Mouse (Mus musculus) bone marrow, adult 2 months (tissue): ENCODE measurements around the gene Vps37b.
"Not testable (repeated sequence)": the region's sequence is repeated elsewhere in the genome, so short reads cannot be mapped to it uniquely, and the experiment has no call there.

Experiments
- CTCF ChIP-seq: fragments of 200-500 bp; IDR thresholded peaks from 2 replicates; pipeline ENCODE4 v1.5.1; 2011; ENCODE audit warnings: low read length, control low read depth; ENCODE audit not compliant: control insufficient read depth, insufficient read depth
- POLR2A ChIP-seq: fragments of 200-500 bp; IDR thresholded peaks from 2 replicates; pipeline ENCODE4 v1.6.1; 2011; ENCODE audit warnings: low read depth, mild to moderate bottlenecking, control low read depth, low read length, borderline replicate concordance; ENCODE audit not compliant: control insufficient read depth

GRCm38 (mm10) chr5:124052641-124053040 lies 20.6 kb upstream of the Vps37b start:
- TF ChIP-seq CTCF, POLR2A: not testable (repeated sequence)
